Mouse (Mus musculus) heart, embryonic 14.5 days (tissue): ENCODE measurements around the gene Fmnl2. TPM values are rescaled to one million over a fixed set of nuclear protein-coding genes. Genes with fewer than 3 reads are reported as not detected.

Experiments used
- ATAC-seq: fragments of 200-750 bp; cut with Nextera tagmentation; 2 replicates; pipeline ENCODE4 v1.8.0; 2017; ENCODE audit warnings: low read depth, moderate TSS enrichment; ENCODE audit not compliant: insufficient number of reproducible peaks, insufficient read depth, low FRiP score
- H3K27ac ChIP-seq, 2 experiments: fragments of 200-500 bp in 1 of 2; fragments of 300-500 bp in 1 of 2; sonication (generic) in 1 of 2; replicated peaks in 1 of 2; 2 replicates each; pipeline ENCODE4 v1.5.1; 2012 to 2014; ENCODE audit warnings: low read depth in 2 of 2, low read length in 2 of 2, control low read depth in 1 of 2, mild to moderate bottlenecking in 1 of 2, mixed read lengths in 1 of 2; ENCODE audit not compliant: control insufficient read depth in 1 of 2, insufficient read depth in 1 of 2
- H3K27me3 ChIP-seq: fragments of 300-500 bp; sonication (generic); 2 replicates; pipeline ENCODE4 v1.6.1; 2014; ENCODE audit warnings: mild to moderate bottlenecking, low read length, control low read depth; ENCODE audit not compliant: control insufficient read depth, insufficient read depth
- H3K36me3 ChIP-seq: fragments of 300-500 bp; sonication (generic); 2 replicates; pipeline ENCODE4 v1.6.1; 2014; ENCODE audit warnings: mild to moderate bottlenecking, control low read depth, low read length, mixed read lengths; ENCODE audit not compliant: control insufficient read depth, insufficient read depth
- H3K4me1 ChIP-seq, 2 experiments: fragments of 200-500 bp in 1 of 2; fragments of 300-500 bp in 1 of 2; sonication (generic) in 1 of 2; 2 replicates each; pipeline ENCODE4 v1.6.1; 2012 to 2014; ENCODE audit warnings: low read length in 2 of 2, control low read depth in 1 of 2, mixed read lengths in 1 of 2; ENCODE audit not compliant: control insufficient read depth in 2 of 2, insufficient read depth in 2 of 2
- H3K4me2 ChIP-seq: fragments of 300-500 bp; sonication (generic); 2 replicates; pipeline ENCODE4 v1.6.1; 2014; ENCODE audit warnings: mild to moderate bottlenecking, low read length
- H3K4me3 ChIP-seq, 2 experiments: fragments of 200-500 bp in 1 of 2; fragments of 300-500 bp in 1 of 2; sonication (generic) in 1 of 2; 2 replicates each; pipeline ENCODE4 v1.5.1; 2012 to 2014; ENCODE audit warnings: low read length in 2 of 2, mild to moderate bottlenecking in 2 of 2, control low read depth in 1 of 2, low read depth in 1 of 2, moderate library complexity in 1 of 2; ENCODE audit not compliant: control insufficient read depth in 1 of 2, insufficient read depth in 1 of 2
- H3K9ac ChIP-seq: fragments of 300-500 bp; sonication (generic); 2 replicates; pipeline ENCODE4 v1.6.1; 2014; ENCODE audit warnings: mild to moderate bottlenecking, low read length
- H3K9me3 ChIP-seq: fragments of 300-500 bp; sonication (generic); 2 replicates; pipeline ENCODE4 v1.6.1; 2016; ENCODE audit warnings: low read length, control low read depth; ENCODE audit not compliant: control insufficient read depth
- WGBS: fragments of 180-500 bp; shearing (Covaris S2); extraction: QIAGEN DNeasy Blood & Tissue Kit; methylation state at CpG from one replicate; pipeline ENCODE4 v1.1.7; 2014; 5-methylcytosine and 5-hydroxymethylcytosine counted together
- polyA plus RNA-seq: library from polyadenylated mRNA; unstranded; fragments of >200 nt; fragmentation: Nextera tagmentation; extraction: Ambion mirVana; gene quantifications from 2 replicates; pipeline ENCODE4 v1.2.1, GENCODE M21; 2014

The Fmnl2 gene
- polyA plus RNA-seq, 1 experiment from 2014 or later = 1.7 TPM

- no peaks in the 10 kb centered on the region for H3K27me3 ChIP-seq
- H3K4me3 ChIP-seq = no peak overlapping the region
- H3K4me1 ChIP-seq = no peaks in the 10 kb centered on the region
- no peaks in the 10 kb centered on the region for H3K9me3 ChIP-seq
- no peaks in the 10 kb centered on the region for H3K36me3 ChIP-seq
- no peak overlapping the region for H3K4me2 ChIP-seq
- ATAC-seq = no peak
- no peak overlapping the region for H3K27ac ChIP-seq
- 77% methylated on average over 4 of the region's 4 CpGs for WGBS
- H3K9ac ChIP-seq = no peak overlapping the region
These were observed 27.1 kb upstream of the Fmnl2 start for GRCm38 (mm10) chr2:52830513-52830912.

DNA sequence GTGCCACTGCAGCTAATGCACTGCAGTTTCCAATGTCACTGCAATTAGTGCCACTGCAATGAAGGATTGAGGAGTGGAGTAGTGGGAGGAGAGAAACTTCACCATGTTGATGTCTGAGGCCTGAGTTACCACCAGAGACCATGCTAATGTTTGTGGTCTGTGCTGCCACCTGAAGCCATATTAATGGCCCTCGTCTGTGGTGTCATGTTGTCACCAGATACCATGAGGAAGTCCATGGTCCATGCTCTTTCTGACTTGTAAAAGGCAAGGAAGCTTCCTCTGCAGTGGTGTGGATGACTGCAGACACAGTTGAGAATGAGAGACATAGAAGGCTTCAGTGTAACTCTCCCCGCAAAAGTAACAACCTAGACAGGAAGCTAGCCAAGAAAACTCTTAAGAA lies 26.1 kb upstream of the Fmnl2 start:
- H3K9me3 ChIP-seq = no peaks in the 10 kb centered on the region
- H3K9ac ChIP-seq = no peak overlapping the region
- no peak for ATAC-seq
- no peak overlapping the region for H3K27ac ChIP-seq
- no peak overlapping the region for H3K4me3 ChIP-seq
- H3K4me2 ChIP-seq = no peak overlapping the region
- 70% methylated on average over 2 of the region's 2 CpGs for WGBS
- no peaks in the 10 kb centered on the region for H3K4me1 ChIP-seq
- no peaks in the 10 kb centered on the region for H3K27me3 ChIP-seq
- no peaks in the 10 kb centered on the region for H3K36me3 ChIP-seq

GRCm38 (mm10) chr2:52835726-52836125 lies 21.9 kb upstream of the Fmnl2 start:
- 76% methylated on average over 3 of the region's 3 CpGs for WGBS

DNA sequence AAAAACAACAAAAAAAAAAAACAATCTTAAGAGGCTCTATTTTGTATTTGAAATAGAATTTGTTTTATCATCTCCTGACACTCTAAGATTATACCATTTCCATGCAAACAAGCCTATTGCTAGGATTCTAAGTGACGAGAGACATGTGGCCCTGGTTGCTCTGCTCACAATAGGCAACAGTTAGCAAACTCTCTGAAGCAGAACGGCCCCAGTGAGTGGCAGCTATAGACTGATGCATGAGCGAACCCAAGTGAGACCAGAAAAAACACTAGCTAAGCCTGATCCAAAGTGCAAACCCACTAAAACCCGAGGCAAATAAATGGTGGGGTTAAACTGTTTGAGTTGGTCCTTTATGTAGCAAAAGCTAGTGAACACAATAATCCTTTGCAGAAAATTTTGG lies 18.6 kb upstream of the Fmnl2 start:
- no peaks in the 10 kb centered on the region for H3K36me3 ChIP-seq
- H3K27me3 ChIP-seq = no peaks in the 10 kb centered on the region
- H3K27ac ChIP-seq = no peak overlapping the region
- no peaks in the 10 kb centered on the region for H3K9me3 ChIP-seq
- no peak overlapping the region for H3K9ac ChIP-seq
- H3K4me3 ChIP-seq = no peak overlapping the region
- no peak overlapping the region for H3K4me2 ChIP-seq
- WGBS = 73% methylated on average over 4 of the region's 4 CpGs
- no peaks in the 10 kb centered on the region for H3K4me1 ChIP-seq
- ATAC-seq = no peak

More at GRCm38 (mm10) chr2:52835726-52836125, 21.9 kb upstream of the Fmnl2 start:
- H3K27me3 ChIP-seq = no peaks in the 10 kb centered on the region
- H3K9me3 ChIP-seq = no peaks in the 10 kb centered on the region
- ATAC-seq = no peak
- H3K27ac ChIP-seq = no peak overlapping the region
- H3K4me3 ChIP-seq = no peak overlapping the region
- no peaks in the 10 kb centered on the region for H3K4me1 ChIP-seq
- H3K36me3 ChIP-seq = no peaks in the 10 kb centered on the region
- no peak overlapping the region for H3K9ac ChIP-seq
- no peak overlapping the region for H3K4me2 ChIP-seq

DNA sequence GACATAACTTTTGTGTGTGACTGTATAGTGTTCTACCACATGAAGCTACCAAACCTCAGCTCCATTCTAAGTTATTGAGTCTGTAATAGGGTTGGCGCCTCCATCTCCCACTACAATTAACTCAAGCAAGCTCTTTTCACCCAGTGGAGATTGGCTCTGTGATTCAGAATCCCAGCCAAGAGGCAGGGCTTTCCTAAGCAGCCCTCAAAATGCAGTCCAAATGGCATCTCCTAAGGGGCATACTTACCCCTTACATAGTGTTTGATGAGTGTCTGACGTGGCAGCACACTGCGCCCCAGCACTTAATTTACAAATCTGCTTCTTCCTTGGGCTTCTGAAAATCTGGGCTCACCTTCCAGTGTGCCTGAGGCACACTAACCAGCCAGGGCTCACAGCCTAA lies 17.8 kb upstream of the Fmnl2 start:
- no peak for ATAC-seq
- WGBS = 81% methylated on average over 3 of the region's 3 CpGs
- Histone ChIP-seq H3K27ac (no peak overlapping the region), H3K27me3 (no peaks in the 10 kb centered on the region), H3K4me1 (no peaks in the 10 kb centered on the region), H3K4me2 (no peak overlapping the region), H3K36me3 (no peaks in the 10 kb centered on the region), H3K9ac (no peak overlapping the region), H3K9me3 (no peaks in the 10 kb centered on the region), H3K4me3 (no peak overlapping the region)

- Histone ChIP-seq H3K4me3 (no peak overlapping the region), H3K27ac (no peak overlapping the region), H3K4me2 (no peak overlapping the region)
These were observed 13.8 kb upstream of the Fmnl2 start for GRCm38 (mm10) chr2:52843861-52844260.

GRCm38 (mm10) chr2:52844936-52845752 lies 12.5 kb upstream of the Fmnl2 start:
- Histone ChIP-seq H3K4me2 (no peak overlapping the region), H3K36me3 (no peaks in the 10 kb centered on the region), H3K27ac (no peak overlapping the region), H3K4me3 (no peak overlapping the region), H3K4me1 (no peaks in the 10 kb centered on the region; a peak in 1 of 4 replicates), H3K27me3 (no peaks in the 10 kb centered on the region), H3K9me3 (no peaks in the 10 kb centered on the region), H3K9ac (no peak overlapping the region)
- WGBS = 54% methylated on average over 14 of the region's 14 CpGs
- ATAC-seq = no peak

More at GRCm38 (mm10) chr2:52843861-52844260, 13.8 kb upstream of the Fmnl2 start:
- Histone ChIP-seq H3K9me3 (no peaks in the 10 kb centered on the region), H3K4me1 (no peaks in the 10 kb centered on the region; a peak in 1 of 4 replicates), H3K27me3 (no peaks in the 10 kb centered on the region), H3K36me3 (no peaks in the 10 kb centered on the region), H3K9ac (no peak overlapping the region)
- WGBS = 81% methylated on average over 2 of the region's 2 CpGs
- no peak for ATAC-seq

DNA sequence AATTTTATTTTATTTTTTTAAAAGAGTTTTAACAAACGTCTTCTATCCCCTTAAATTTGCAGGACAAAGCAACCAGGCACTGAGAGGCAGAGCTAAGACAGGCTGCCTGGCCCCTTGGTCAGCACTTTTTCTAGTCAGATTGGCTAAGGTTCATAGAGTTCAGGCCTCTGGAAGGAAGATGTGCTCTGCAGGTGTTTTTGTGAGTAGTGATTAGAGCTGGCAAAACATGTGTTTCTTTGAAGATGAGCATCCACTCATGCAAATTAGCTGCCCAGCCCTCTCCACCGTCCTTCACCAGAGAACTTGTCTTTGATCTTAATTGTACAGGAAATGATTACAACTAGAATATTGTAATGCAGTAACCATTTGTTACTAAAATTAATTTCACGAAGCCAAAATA lies 11.2 kb upstream of the Fmnl2 start:
- H3K4me2 ChIP-seq = no peak overlapping the region
- WGBS = 63% methylated on average over 3 of the region's 3 CpGs
- H3K9ac ChIP-seq = no peak overlapping the region
- no peaks in the 10 kb centered on the region; a peak in 1 of 4 replicates for H3K4me1 ChIP-seq
- H3K27ac ChIP-seq = no peak overlapping the region
- ATAC-seq = no peak
- H3K36me3 ChIP-seq = no peaks in the 10 kb centered on the region
- no peaks in the 10 kb centered on the region for H3K9me3 ChIP-seq
- no peaks in the 10 kb centered on the region for H3K27me3 ChIP-seq
- no peak overlapping the region for H3K4me3 ChIP-seq
